Mouse (Mus musculus) lung, adult 2 months (tissue): Measurements from ENCODE around the gene Mettl8.

ENCODE experiments used
- CTCF ChIP-seq: fragments of 200-500 bp; IDR thresholded peaks from 2 replicates; pipeline ENCODE4 v1.5.1; 2011; ENCODE audit warnings: mild to moderate bottlenecking, low read length, control low read depth; ENCODE audit not compliant: insufficient read depth
- POLR2A ChIP-seq: fragments of 200-500 bp; IDR thresholded peaks from 2 replicates; pipeline ENCODE4 v1.6.1; 2011; ENCODE audit warnings: low read depth, mild to moderate bottlenecking, control low read depth, low read length, borderline replicate concordance; ENCODE audit errors: extremely low read depth

DNA sequence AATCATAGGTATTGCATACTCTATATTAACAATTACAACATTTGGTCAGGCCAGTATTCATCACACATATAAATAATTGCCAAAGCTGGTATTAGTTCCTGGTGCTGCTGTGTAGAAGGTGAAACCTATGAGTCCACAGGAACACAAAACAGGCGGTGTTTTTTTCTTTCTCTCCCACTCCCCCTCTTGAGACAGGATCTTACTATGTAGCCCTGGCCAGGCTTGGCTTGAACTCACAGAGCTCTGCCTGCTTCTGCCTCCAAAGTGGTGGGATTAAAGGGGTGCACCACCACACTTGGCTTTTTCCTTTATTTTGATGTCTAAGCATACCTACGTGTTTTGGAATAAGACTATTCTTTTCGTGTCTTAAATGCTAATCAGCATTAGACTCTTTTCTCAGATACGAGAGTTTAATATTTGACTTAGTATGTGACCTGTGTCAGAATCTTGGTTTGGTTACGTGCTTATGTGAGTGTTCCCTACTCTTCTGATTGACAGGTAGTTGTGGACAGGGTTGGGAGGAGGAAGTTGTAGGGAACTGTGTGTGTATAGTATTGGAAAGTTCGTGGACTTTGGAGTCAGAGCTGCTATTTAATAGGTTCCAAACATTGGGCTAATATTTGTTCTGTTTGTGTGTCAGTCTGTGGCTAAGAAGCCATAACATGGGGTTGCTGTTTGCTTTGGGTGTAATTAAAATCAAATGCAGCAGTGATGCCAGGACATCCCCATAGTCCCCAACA lies 28.2 kb upstream of the Mettl8 start:
- TF ChIP-seq POLR2A: no peak
- TF ChIP-seq CTCF: no peak
